Mouse (Mus musculus) adrenal gland, adult 2 months (tissue): ENCODE data around the gene Gm42957. TPM values are rescaled to one million over a fixed set of nuclear protein-coding genes. Genes with fewer than 3 reads are reported as not detected.
"Not testable (repeated sequence)": the region's sequence is repeated elsewhere in the genome, so short reads cannot be mapped to it uniquely, and the experiment has no call there.

Source experiments
- DNase-seq: peaks from one replicate; pipeline ENCODE4 v3.0.0; 2021
- polyA plus RNA-seq: library from polyadenylated mRNA; depleted of rRNA; stranded (reverse); fragments of >200 nt; gene quantifications from 2 replicates; pipeline ENCODE4 v1.2.3, GENCODE M21; 2012
- total RNA-seq, 2 experiments: library from RNA; stranded (reverse); gene quantifications; 2 replicates each; pipeline ENCODE4 v1.2.3; 2021

Gm42957 gene
- total and polyA plus RNA-seq, 3 experiments: 0.21 to 0.35 TPM; not detected in 1

DNA sequence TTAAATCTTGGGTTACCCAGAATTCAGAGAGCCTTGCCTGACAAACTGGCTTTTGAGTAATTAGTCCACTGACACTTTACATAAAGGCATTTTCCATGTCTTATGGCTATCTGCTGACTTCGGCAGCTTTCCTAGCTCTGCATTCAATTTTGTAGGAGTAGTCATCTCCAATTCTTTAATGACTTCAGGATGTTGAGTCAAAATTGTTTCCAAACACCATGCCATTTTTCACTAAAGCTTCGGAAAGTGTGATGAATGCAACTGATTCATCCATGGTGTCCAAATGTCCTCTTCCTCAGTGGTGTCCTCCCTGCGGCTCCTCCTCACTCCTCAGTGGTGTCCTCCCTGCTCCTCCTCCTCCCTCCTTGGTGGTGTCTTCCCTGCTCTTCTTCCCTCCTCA is 17.3 kb upstream of the Gm42957 start:
- no peak for DNase-seq

DNA sequence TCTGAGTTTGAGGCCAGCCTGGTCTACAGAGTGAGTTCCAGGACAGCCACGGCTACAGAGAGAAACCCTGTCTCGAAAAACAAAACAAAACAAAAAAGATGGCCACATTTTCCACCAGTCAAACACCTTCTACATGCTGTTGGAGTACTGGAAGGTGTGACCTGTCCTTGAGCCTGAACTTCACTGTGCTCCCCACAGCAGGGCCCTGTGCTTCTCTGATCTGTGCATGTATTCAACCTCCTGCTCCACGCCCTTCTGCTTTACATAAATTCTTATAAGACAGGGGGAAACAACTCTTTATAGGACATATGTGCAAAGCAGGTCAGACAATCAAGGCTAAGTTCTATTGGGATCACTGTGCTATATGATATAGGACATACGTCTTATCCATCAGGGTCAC is 12.1 kb upstream of the Gm42957 start:
- no peak for DNase-seq

DNA sequence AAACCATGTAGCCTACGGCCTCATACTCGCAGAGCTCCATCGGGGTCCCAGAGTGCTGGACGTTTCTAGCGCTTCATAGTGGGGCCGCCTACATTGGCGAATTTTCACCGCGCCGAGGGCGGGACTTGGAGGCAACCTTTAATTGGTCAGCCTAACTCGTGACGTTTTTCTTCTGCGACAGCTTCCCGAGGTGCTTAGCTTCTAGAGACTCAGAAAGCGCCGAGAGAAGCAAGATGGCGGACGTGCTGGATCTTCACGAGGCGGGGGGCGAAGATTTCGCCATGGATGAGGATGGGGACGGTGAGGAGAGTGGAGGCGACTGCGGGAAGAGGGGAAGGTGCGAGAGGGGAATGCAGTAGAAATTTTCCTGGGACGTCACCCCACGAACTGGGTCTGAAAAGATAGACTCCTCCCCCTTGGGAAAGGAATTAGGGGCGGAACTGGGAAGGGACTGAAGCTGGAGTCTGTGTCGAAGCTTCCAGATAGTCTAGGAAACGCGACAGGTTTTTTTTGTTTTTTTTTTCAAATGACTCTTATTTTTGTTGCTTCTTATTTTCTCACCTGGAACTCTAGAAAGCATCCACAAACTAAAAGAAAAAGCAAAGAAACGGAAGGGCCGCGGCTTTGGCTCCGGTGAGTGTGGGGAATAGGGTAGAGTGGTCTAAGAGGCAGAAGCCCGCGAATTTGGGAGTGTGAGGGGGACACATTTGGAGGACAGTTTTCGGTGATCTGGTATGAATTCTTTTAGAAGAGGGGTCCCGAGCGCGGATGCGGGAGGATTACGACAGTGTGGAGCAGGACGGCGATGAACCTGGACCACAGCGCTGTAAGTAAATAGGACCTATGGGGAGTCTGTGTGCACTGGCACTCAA is 5.3 kb upstream of the Gm42957 start, which contains the start of gene Rbm8a:
Gene Rbm8a (plus strand): TSS at position 205 of the 872 bp plus-strand sequence.
- peak; percentile 96 for DNase-seq

DNA sequence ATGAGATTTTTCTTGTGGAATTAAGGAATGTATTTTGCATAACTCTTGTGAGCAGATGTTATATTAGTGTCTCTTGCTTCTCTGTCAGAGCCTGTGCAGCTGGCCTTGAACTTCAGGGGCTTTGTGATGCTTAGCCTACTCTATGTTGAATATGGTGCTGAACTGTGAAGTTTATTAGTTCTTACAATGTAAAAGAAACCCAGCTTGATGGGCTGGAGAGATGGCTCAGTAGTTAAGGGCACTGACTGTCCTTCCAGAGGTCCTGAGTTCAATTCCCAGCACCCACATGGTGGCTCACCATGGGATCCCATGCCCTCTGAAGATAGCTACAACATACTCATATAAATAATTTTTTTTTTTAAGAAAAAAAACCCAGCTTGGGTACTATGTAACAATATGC is 3.2 kb upstream of the Gm42957 start:
- no peak for DNase-seq

DNA sequence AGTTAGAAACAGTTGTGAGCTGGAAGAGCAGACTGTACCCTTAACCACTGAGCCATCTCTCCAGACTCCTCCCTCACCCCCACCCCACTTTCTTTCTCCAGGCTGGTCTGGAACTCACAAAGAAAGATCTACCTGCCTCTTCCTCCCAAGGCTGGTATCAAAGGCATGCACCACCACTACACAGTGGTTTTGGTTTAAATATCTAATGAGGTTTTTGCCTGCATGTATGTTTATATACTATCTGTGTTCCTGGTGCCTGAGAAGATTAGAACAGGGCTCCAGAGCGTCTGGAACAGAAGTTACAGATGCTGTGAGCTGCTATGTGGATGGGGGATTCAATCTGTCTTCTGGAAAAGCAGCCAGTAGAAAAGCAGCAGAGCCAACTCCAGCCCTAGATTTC is 1.3 kb upstream of the Gm42957 start:
- DNase-seq: no peak

DNA sequence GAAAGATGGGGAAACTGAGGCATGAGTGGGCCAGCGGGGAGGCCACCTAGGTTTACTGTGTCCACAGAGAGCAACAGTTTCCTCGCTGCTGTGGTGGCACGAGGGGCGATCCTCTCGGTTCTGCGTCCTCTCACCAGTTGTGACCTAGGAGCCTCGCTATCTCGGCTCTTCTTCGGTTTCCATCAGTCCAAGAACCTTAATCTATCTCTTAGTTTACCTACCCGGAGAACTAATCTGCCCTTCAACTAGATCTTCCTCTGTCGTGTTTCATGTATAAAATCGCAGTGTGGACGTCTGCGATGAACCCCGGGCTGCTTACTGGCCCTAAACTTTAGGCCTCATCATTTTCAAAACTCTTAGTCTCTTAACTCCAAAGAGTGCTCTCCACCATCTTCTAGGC is 632 bp downstream of the Gm42957 start:
- no peak for DNase-seq

DNA sequence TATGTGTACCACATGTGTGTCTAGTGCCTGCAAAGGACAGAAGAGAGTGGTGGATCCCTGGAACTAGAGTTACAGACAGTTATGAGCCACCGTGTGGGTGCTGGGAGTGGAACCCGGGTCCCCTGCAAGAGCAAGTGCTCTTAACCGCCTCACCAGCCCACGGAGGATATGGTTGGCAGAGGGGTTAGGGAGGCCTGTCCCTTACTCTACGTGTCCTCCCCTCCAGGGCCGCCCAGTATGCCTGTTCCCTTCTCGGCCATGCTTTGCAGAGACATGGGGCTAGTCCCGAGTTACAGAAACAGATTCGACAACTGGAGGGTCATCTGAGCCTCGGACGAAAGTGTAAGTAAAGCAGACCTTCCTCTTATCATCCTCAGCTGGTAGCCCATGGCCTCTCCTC is 1.2 kb downstream of the Gm42957 start:
- DNase-seq: no peak

DNA sequence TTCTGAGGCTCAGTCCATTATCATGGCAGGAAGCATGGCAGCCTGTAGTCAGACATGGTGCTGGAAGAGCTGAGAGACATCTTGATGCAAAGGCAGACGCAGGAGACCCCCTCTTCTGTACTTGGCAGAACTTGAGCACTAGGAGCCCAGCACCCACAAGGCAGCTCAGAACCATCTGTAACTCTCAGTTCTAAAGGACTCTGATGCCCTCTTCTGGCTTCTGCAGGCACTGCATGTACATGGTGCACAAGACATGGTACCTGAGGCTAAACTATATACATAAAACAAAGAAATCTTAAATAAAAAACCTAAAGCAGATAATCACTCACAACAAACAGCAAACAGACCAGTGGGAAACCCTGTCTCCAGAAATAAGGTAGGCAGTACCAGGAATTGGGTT is 3.9 kb downstream of the Gm42957 start:
- peak; percentile 68 for DNase-seq

DNA sequence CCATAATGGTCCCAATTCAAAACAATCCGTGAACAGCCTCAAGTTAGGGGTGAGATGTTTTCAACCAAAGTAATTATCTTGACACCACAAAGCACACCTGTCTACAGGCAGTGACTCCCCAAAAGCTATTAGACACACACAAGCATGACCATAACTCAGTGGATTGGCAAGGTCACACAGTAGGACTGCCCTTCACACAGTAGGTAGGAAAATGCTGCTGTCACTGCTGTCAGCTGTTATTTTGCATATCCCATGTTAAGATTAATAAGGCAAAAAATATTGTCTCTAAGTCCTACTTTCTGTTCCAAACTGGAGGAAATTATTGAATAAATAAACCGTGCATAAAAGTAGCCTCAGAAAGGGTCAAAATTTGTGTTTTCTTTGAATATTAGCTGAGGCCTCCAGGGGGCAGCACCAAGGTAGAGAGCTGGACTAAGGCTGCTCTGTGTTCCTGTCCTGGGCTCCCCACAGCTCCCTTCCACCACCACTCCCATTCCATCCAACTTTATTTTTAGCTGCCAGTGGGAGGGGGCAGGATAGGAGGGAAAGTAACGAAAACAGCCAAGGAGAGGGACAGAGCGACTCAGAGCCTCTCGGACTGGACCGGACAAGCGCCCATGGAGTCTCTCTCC is 9.9 kb downstream of the Gm42957 start, which contains the start of gene Itga10:
Gene Itga10 (plus strand): TSS at position 567 of the 632 bp plus-strand sequence.
- peak; percentile 25 for DNase-seq

DNA sequence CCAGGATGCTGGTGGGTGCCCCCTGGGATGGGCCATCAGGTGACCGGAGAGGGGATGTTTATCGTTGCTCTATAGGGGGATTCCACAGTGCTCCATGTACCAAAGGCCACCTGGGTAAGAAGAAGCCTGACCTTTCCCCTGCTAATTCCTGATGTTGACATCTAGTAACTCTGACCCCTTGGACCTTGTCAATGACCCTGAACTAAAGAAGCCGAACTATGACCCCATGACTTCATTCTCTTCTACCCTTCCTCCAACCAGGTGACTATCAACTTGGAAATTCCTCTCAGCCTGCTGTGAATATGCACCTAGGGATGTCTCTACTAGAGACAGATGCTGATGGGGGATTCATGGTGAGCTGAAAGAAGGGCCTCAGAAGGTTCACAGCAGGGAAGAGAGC is 12.1 kb downstream of the Gm42957 start:
- no peak for DNase-seq

DNA sequence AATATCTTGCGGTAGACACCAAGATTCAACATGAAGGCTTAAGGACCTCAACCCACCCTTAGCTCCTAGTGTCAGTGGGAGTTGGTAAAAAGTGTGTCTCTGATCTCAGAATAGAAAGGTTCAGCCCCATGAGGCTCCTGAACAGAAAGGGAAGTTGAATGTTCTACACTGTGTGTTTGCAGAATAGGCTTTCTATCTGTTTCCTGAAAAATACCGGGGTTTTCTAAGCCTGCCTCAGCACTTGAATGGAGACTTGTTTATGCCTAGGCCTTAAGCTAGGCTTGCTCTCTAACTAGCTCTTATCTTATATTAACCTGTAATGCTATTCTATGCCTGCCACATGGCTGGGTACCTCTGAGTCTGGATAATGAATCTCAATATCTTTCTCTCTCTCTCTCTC is 25.6 kb downstream of the Gm42957 start:
- DNase-seq: no peak

DNA sequence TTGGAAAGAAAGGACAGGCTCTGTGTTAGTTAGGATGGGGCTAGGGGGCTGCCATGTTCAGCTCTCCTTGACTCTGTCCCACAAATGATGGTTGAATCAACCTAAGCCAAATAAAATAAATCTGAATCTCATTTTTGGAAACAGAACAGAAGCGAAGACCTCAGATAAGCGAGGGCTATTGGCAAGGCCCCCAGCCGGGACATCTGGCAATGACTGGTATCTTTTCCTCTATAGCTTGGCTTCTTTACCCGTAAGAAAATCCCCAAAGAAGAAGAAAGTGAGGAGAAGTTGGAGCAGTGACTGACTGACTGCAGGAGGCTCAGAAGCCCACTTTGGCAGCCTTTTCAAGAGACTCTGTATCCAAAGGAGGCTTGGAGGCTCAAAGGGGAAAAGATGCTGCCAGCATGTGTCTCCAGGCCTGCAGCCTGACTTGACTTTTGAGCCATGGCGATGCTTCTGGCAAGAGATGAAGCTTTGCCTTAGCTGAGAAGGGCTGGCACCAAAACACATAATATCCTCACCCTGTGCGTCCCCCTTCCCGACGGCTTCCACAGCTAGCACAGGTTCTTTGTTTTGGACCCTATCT is 27.6 kb downstream of the Gm42957 start:
- no peak for DNase-seq

DNA sequence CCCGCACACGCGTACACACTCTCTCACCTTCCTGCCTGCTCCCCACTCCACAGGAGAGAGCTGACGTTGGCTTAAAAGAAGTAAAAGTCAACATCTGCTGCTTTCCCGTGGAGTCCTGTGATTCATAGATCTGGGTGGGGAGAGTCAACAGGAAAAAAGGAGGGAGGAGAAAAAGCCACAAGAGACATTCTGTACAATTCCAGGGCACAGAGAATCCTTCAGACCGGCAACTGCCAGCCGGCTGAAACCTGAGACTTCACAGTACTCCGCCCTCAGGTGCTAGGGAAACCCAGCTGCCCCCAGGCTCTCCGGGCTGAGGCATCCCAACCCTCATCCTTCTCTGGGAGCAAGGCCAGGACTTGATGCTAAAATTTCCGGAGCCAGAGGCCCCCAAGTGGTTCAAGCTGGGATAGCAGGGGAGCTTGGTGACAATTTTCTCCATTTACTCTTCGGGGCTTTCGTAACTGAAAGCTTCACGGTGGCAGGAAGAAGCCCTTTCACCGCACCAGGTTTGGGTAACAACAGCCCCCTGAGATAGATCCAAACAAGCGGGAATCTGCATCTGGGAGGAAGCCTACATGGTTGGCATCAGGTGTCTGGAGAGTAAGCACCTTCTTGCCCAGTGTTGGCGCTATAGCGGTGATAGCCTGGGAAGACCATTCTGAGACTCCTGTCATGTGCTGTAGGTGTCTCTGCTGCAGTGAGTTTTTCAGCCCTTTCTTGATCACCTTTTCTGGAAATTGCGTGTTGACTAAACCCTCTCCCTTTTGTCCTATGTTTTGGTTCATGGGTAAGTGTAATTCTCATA is 28.4 kb downstream of the Gm42957 start:
- peak; percentile 85 for DNase-seq

DNA sequence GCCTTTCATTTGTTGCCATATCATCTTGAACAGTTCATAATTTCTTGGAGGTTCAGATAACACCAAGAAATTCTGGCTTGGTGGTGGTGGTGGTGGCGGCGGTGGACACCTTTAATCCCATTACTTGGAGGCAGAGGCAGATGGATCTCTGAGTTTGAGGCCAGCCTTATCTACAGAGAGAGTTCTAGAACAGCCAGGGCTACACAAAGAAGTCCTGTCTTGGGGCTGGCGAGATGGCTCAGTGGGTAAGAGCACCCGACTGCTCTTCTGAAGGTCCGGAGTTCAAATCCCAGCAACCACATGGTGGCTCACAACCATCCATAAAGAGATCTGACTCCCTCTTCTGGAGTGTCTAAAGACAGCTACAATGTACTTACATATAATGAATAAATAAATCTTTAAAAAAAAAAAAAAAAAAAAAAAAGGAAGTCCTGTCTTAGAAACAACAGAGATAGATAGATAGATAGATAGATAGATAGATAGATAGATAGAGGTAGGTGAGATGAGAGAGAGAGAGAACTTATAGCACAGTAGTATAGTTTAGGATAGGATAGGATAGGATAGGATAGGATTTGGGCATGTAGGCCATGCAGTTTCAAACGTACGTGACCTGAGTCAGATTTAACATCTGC is 30.6 kb downstream of the Gm42957 start:
- not testable (repeated sequence) for DNase-seq

DNA sequence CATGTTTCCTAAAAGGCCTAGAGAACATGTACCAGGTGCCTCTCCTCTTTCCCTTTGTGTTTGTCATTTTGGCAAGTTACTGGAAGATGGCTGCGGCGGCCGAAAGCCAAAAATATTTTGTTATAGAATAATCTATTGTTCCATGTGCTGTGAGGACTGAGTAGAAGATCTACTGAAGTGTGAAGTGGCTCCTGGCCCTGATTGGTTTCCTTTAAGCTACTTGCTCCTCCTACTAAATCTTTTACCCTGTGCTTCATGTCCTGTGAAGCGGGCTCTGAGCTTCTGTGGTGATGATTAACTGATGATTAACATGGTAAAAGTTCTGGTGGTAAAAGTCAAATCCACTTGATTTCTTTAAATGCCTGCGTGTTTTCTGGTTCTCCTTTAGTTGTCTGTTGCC is 31.6 kb downstream of the Gm42957 start:
- DNase-seq: no peak

DNA sequence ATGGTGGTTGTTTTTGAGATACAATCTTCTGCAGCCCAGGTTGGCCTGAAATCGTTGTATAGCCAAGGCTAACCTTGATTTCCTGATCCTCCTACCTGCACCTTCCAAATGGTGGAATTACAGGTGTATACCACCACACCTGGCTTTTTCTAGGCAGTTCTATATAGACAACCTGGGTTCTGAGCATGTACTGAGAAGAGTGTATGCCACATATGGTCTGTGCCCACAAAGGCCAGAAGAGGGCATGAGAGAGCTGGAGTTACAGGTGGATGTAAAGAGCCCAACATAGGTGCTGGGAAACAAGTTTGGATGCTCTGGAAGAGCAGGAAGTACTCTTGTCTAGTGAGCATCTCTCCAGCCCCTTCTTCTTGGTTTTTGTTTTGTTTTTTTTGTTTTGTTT is 32.0 kb downstream of the Gm42957 start:
- peak; percentile 53 for DNase-seq

DNA sequence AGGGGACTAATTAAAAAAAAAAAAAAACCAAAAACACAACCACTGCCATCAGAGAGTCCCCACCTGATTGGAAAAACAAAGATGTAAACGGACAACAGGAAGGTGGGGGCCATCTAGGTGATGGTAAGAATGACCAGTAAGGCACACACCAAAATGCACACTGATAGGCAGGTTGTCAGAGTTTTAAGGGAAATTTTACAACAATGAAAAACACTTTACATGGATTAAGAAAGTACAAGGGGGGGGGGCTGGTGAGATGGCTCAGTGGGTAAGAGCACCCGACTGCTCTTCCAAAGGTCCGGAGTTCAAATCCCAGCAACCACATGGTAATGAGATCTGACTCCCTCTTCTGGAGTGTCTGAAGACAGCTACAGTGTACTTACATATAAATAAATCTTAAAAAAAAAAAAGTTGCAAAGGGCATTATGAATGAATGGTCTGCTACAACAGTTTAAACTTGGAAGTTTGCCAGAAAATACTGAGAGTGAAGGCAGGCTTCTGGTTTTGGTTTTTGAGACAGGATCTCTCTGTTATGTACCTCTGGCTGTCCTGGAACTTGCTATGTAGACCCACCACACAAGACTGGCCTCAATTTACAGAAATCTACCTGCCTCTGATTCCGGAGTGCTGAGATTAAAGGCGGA is 33.3 kb downstream of the Gm42957 start:
- no peak for DNase-seq

DNA sequence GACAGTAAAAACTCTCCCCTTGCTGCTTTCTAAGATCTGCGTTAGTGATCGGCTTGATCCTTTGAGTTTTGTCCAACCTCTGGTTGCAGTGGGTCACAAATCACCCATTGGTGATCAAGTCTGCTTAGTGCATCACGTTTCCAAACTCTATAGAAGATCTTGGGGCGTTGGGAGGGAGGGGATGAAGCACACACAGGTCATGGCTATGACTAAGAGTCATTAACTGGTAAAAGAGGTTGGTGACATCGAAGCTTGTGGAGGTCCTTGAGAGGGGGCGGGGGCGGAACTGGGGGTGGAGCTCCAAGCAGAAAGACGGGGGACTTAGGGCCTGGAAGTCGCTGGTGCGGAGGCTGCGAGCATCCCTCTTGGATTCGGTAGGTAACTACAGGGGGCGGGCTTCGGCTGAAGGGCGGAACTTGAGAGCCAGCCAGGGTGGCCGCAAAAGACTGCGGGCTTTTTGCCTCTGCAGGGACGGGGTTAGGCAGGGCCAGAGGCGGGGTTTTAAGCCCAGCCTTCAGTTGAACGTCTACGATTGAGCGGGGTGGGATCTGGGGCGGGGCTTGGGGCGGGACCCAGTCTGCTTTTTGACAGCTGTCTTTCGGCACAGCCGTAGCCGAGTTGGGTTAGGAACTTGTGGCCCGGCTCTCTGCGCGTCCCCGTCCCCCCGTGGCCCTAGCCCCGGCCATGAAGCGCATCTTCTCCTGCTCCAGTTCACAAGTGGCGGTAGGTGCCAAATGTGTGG is 34.6 kb downstream of the Gm42957 start, which contains the start of gene Ankrd35:
Gene Ankrd35 (plus strand): TSS at position 405 of the 742 bp plus-strand sequence.
- DNase-seq: peak; percentile 90

DNA sequence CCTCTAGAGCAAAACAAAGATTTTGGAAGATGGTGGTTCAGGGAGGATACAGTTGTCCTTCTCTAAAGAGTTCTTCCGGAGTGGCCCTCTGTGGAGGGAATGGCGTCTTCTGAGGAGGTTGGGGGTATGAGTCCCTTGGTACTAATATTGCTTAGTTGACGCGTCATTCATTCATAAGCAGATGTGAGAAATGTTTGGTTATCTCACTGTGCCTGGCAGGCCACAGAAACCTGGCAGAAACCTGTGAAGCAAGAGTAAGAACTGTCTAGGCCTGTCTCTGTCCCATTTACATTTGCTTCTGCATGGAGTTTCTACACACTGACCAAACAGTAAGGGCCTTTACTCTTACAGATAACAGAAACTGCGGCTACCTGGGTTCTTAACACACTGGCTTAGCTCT is 36.2 kb downstream of the Gm42957 start:
- DNase-seq: no peak

DNA sequence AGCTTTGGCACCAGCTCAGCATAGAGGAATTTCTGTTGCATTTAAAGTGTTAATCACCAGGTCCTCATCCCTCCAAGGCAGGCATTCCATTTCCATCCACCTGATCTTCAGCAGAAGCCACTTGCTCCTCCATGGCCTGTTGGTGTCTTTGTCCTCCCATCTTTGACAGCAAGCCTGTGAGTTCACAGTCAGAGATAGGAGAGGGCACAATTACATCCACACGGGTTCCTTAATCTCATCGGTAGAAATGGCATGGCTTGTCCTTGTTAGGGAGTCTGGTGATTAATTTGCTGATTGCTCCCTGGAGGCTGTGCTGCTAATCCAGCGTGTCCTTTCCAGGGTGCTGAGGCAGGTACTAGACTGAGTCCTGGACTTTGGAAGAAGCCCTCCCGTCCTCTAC is 38.2 kb downstream of the Gm42957 start:
- no peak for DNase-seq
